Comparison of ENCODE assay signal across 18 mouse cellular contexts in genomic region chr12:73866896-73867295, GRCm38 (mm10). TPM values are rescaled to one million over a fixed set of nuclear protein-coding genes. Genes with fewer than 3 reads are reported as not detected.
DNase-seq lines count a peak whose midpoint lies in the region; ATAC-seq lines count a peak whose summit lies in the region.
"Had no signal": no experiment of that assay in that cellular context is flagged by ENCODE, and none has a peak within 500 bp of the region (broad histone marks: within the 10 kb centered on the region; RNA-seq: fewer than 3 reads in every experiment).

No protein-coding gene starts in this region.

- no peak overlapping the region for H3K4me3 ChIP-seq in midbrain, embryonic 14.5 days (replicated peaks; ENCODE audit: low read depth, low read length)
- H3K4me3 ChIP-seq in midbrain, embryonic 16.5 days (ENCODE audit: low read depth, low read length): no peak overlapping the region
- H3K4me3 ChIP-seq in embryonic facial prominence, embryonic 14.5 days (ENCODE audit: low read depth, low read length): no peak overlapping the region
- H3K4me3 ChIP-seq: embryonic facial prominence, embryonic 12.5 days; heart, embryonic 10.5 days; left cerebral cortex, adult 2 months; neural tube, embryonic 15.5 days had no signal

- no peaks in the 10 kb centered on the region for H3K36me3 ChIP-seq in midbrain, embryonic 14.5 days (ENCODE audit: control insufficient read depth, insufficient read depth, low read length)
- no peaks in the 10 kb centered on the region for H3K36me3 ChIP-seq in midbrain, embryonic 16.5 days (ENCODE audit: control insufficient read depth, insufficient read depth, low read length)
- H3K36me3 ChIP-seq in embryonic facial prominence, embryonic 14.5 days (ENCODE audit: control insufficient read depth, insufficient read depth, low read length): no peaks in the 10 kb centered on the region
- H3K36me3 ChIP-seq: embryonic facial prominence, embryonic 12.5 days; heart, embryonic 10.5 days; neural tube, embryonic 15.5 days had no signal

- H3K27me3 ChIP-seq in midbrain, embryonic 14.5 days (ENCODE audit: control insufficient read depth, insufficient read depth, low read length): no peaks in the 10 kb centered on the region
- H3K27me3 ChIP-seq in midbrain, embryonic 16.5 days (ENCODE audit: control insufficient read depth, insufficient read depth, low read depth, low read length): no peaks in the 10 kb centered on the region
- no peaks in the 10 kb centered on the region for H3K27me3 ChIP-seq in embryonic facial prominence, embryonic 14.5 days (replicated peaks; ENCODE audit: control insufficient read depth, insufficient read depth, low read length)
- H3K27me3 ChIP-seq: embryonic facial prominence, embryonic 12.5 days; neural tube, embryonic 15.5 days had no signal

- ATAC-seq in midbrain, embryonic 14.5 days (ENCODE audit: low FRiP score, low TSS enrichment): no peak
- ATAC-seq in midbrain, embryonic 16.5 days: no peak
- ATAC-seq in embryonic facial prominence, embryonic 14.5 days (ENCODE audit: low read depth): no peak

- H3K4me1 ChIP-seq in midbrain, embryonic 14.5 days (ENCODE audit: control insufficient read depth, insufficient read depth, low read length): no peaks in the 10 kb centered on the region
- H3K4me1 ChIP-seq in midbrain, embryonic 16.5 days (ENCODE audit: control insufficient read depth, insufficient read depth, low read length): peaks cover 2% of the 10 kb centered on the region; the same call in 1 of the 2 replicates
- H3K4me1 ChIP-seq in embryonic facial prominence, embryonic 14.5 days (ENCODE audit: control insufficient read depth, insufficient read depth, low read length): peaks cover 33% of the 10 kb centered on the region

- H3K9ac ChIP-seq in midbrain, embryonic 14.5 days (replicated peaks; ENCODE audit: low read length): no peak overlapping the region
- no peak overlapping the region for H3K9ac ChIP-seq in midbrain, embryonic 16.5 days (ENCODE audit: low read depth, low read length)
- H3K9ac ChIP-seq in embryonic facial prominence, embryonic 14.5 days (ENCODE audit: low read depth, low read length): no peak overlapping the region
- H3K9ac ChIP-seq: embryonic facial prominence, embryonic 12.5 days; neural tube, embryonic 15.5 days had no signal

- no peak overlapping the region for H3K4me2 ChIP-seq in midbrain, embryonic 14.5 days (ENCODE audit: low read length)
- H3K4me2 ChIP-seq in midbrain, embryonic 16.5 days (ENCODE audit: low read length): no peak overlapping the region
- no peak overlapping the region; the same call in 1 of the 2 replicates for H3K4me2 ChIP-seq in embryonic facial prominence, embryonic 14.5 days (ENCODE audit: low read depth, low read length)
- H3K4me2 ChIP-seq: embryonic facial prominence, embryonic 12.5 days; neural tube, embryonic 15.5 days had no signal

- 50% methylated on average over 6 of the region's 6 CpGs for WGBS in midbrain, embryonic 14.5 days
- 40% methylated on average over 6 of the region's 6 CpGs for WGBS in midbrain, embryonic 16.5 days
- 13% methylated on average over 6 of the region's 6 CpGs for WGBS in embryonic facial prominence, embryonic 14.5 days

- H3K27ac ChIP-seq in midbrain, embryonic 14.5 days (replicated peaks; ENCODE audit: low read depth, low read length): no peak overlapping the region
- H3K27ac ChIP-seq in midbrain, embryonic 16.5 days (ENCODE audit: low read length): no peak overlapping the region
- H3K27ac ChIP-seq in embryonic facial prominence, embryonic 14.5 days (replicated peaks; ENCODE audit: low read depth, low read length): no peak overlapping the region
- H3K27ac ChIP-seq: heart, embryonic 10.5 days; left cerebral cortex, adult 2 months; neural tube, embryonic 15.5 days had no signal

- peak; percentile 16 for DNase-seq in gastrocnemius, adult 18-20 months (ENCODE audit: low spot score)
- DNase-seq in gastrocnemius, postnatal 4 days (ENCODE audit: low spot score in 2 of 2): no peak
- peak; percentile 26 to 58 for DNase-seq in layer of hippocampus, adult 18-20 months (ENCODE audit: low spot score in 2 of 2)
- no peak for DNase-seq in layer of hippocampus, adult 11-12 months (ENCODE audit: low spot score)
- peak; percentile 70 for DNase-seq in midbrain, embryonic 14.5 days
- peak; percentile 93 for DNase-seq in embryonic facial prominence, embryonic 14.5 days (ENCODE audit: low spot score)
- DNase-seq in gastrocnemius, adult 8-10 months (ENCODE audit: low spot score in 2 of 2): no peak
- DNase-seq: adrenal gland, adult 8-10 months; cerebellum, adult 9-11 months; heart, postnatal 14 days; kidney, adult 9 months; liver; thymus, adult 18-20 months had no signal

- H3K9me3 ChIP-seq in midbrain, embryonic 14.5 days (ENCODE audit: control insufficient read depth, low read length): no peaks in the 10 kb centered on the region
- no peaks in the 10 kb centered on the region for H3K9me3 ChIP-seq in midbrain, embryonic 16.5 days (replicated peaks; ENCODE audit: control insufficient read depth, low read length, poor library complexity, severe bottlenecking)
- no peaks in the 10 kb centered on the region for H3K9me3 ChIP-seq in embryonic facial prominence, embryonic 14.5 days (ENCODE audit: control insufficient read depth, low read length)
- H3K9me3 ChIP-seq: embryonic facial prominence, embryonic 12.5 days; heart, embryonic 10.5 days; neural tube, embryonic 15.5 days had no signal

RNA-seq across cellular contexts. Expression of gene Hif1a, which starts 34.3 kb away (rescaled TPM):
- total RNA-seq in gastrocnemius, adult 18-20 months (2021): 10 to 100 TPM; 10.5 to 17.9 TPM
- 10 to 100 TPM; 47.6 to 52.4 TPM for total RNA-seq in gastrocnemius, postnatal 4 days (2021)
- 10 to 100 TPM; 50.6 to 54.4 TPM for total RNA-seq in layer of hippocampus, adult 18-20 months (2021)
- polyA plus RNA-seq in midbrain, embryonic 14.5 days (2014; fragmentation: Nextera tagmentation; extraction: Ambion mirVana): 90.0 and 119 TPM in 2 replicates
- polyA plus RNA-seq in midbrain, embryonic 16.5 days (2015; fragmentation: Nextera tagmentation; extraction: Ambion mirVana): 68.6 and 75.8 TPM in 2 replicates
- polyA plus RNA-seq in embryonic facial prominence, embryonic 14.5 days (2014; fragmentation: Nextera tagmentation; extraction: Ambion mirVana): 91.8 and 103 TPM in 2 replicates
- 10 to 100 TPM; 13.1 to 16.9 (median 13.7) TPM for total RNA-seq in gastrocnemius, adult 8-10 months (2022)

Comparison
In these comparisons a context has a peak if more than half of its experiments do, and no peak if none do; other contexts are left out.
1. DNase-seq: peak in gastrocnemius, adult 18-20 months (single experiment), layer of hippocampus, adult 18-20 months (2 of 2), midbrain, embryonic 14.5 days (single experiment) and embryonic facial prominence, embryonic 14.5 days (single experiment); none in gastrocnemius, postnatal 4 days (0 of 2), layer of hippocampus, adult 11-12 months (single experiment) and gastrocnemius, adult 8-10 months (0 of 2).